Mouse (Mus musculus): Measurements from ENCODE around the gene Slamf9. TPM values are rescaled to one million over a fixed set of nuclear protein-coding genes. Genes with fewer than 3 reads are reported as not detected.
A peak's percentile ranks its signal among the peaks of the same experiment; 100 is the strongest.

The Slamf9 gene
- polyA plus RNA-seq, 1 experiment from 2014 or later = 0.34 TPM

DNA sequence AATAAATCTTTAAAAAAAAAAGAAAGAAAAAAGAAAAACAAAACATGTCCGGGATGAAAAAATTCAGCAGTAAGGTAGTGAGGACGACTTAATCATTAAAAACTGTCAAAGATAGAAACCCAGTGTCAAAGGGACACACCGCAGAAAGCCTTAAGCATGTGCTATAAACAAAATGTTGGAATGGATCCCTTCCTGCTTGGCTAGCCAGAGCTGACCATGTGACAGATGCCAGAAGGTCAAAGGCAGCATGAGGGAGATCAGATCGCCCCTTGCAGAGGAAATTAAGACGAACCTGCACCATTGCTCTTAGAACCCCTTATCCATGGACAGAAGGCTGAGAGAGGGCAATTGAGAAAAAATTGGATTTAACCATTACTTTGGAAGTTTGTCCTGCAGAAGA, 5.8 kb upstream of the Slamf9 start:
- no peak for ATAC-seq (ENCODE audit: low FRiP score)

DNA sequence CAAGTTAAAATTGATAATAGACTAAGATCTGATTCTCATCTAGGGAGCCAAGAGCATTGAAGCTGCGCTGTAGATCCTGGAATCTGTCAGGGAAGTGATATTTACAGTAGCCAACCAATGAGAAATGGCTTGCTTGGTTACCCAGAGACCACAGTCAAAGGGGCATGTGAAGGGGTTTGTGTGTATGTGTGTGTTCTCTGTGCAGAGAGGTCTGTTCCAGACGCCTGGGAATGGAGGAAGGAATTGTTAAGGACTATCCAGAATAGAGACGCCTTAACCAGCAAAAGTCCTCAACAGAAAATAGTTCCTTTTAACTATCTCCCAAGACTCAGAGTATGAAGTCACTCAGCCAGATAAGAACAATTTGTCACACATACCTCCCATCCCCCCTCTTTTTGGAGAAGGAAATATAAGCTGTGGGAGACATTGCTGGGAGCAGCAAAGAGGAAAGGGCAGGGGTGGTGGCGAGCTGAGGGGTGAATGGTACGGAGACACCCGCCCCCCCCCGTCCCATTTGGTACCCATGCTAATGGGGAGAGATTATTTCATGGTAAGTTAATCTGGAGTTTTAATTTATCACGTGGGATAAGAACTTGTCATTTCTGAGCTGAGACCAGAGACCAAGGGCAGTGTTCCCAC, 5.2 kb upstream of the Slamf9 start:
- Histone ChIP-seq H3K36me3 (ENCODE audit: control insufficient read depth, insufficient read depth, low read length) (no peaks in the 10 kb centered on the region), H3K4me3 (ENCODE audit: low read depth, low read length) (no peak overlapping the region), H3K4me1 (replicated peaks; ENCODE audit: control insufficient read depth, insufficient read depth, low read length) (no peaks in the 10 kb centered on the region), H3K27ac (ENCODE audit: low read depth, low read length) (no peak overlapping the region), H3K27me3 (ENCODE audit: control insufficient read depth, insufficient read depth, low read length) (no peaks in the 10 kb centered on the region), H3K4me2 (replicated peaks; ENCODE audit: low read depth, low read length) (no peak overlapping the region), H3K9ac (ENCODE audit: low read depth, low read length) (no peak overlapping the region), H3K9me3 (ENCODE audit: control insufficient read depth, low read length) (no peaks in the 10 kb centered on the region)
- 74% methylated on average over 8 of the region's 8 CpGs for WGBS
- no peak for DNase-seq (ENCODE audit: low spot score)
- no peak for ATAC-seq (ENCODE audit: low FRiP score)

More for the DNA sequence above, 5.8 kb upstream of the Slamf9 start:
- Histone ChIP-seq H3K4me2 (replicated peaks; ENCODE audit: low read depth, low read length) (no peak overlapping the region), H3K27ac (ENCODE audit: low read depth, low read length) (no peak overlapping the region), H3K9me3 (ENCODE audit: control insufficient read depth, low read length) (no peaks in the 10 kb centered on the region), H3K4me3 (ENCODE audit: low read depth, low read length) (no peak overlapping the region), H3K27me3 (ENCODE audit: control insufficient read depth, insufficient read depth, low read length) (no peaks in the 10 kb centered on the region), H3K36me3 (ENCODE audit: control insufficient read depth, insufficient read depth, low read length) (no peaks in the 10 kb centered on the region), H3K4me1 (replicated peaks; ENCODE audit: control insufficient read depth, insufficient read depth, low read length) (no peaks in the 10 kb centered on the region), H3K9ac (ENCODE audit: low read depth, low read length) (no peak overlapping the region)
- 82% methylated on average over 5 of the region's 5 CpGs for WGBS
- no peak for DNase-seq (ENCODE audit: low spot score)

GRCm38 (mm10) chr1:172472909-172473308, 2.2 kb upstream of the Slamf9 start:
- no peak overlapping the region for H3K4me2 ChIP-seq (replicated peaks; ENCODE audit: low read depth, low read length)
- H3K9ac ChIP-seq (ENCODE audit: low read depth, low read length) = no peak overlapping the region
- no peaks in the 10 kb centered on the region for H3K36me3 ChIP-seq (ENCODE audit: control insufficient read depth, insufficient read depth, low read length)
- H3K27me3 ChIP-seq (ENCODE audit: control insufficient read depth, insufficient read depth, low read length) = no peaks in the 10 kb centered on the region
- ATAC-seq (ENCODE audit: low FRiP score) = no peak
- H3K4me3 ChIP-seq (ENCODE audit: low read depth, low read length) = no peak overlapping the region
- H3K4me1 ChIP-seq (replicated peaks; ENCODE audit: control insufficient read depth, insufficient read depth, low read length) = no peaks in the 10 kb centered on the region
- H3K9me3 ChIP-seq (ENCODE audit: control insufficient read depth, low read length) = no peaks in the 10 kb centered on the region
- no peak for DNase-seq (ENCODE audit: low spot score)
- no peak overlapping the region for H3K27ac ChIP-seq (ENCODE audit: low read depth, low read length)

DNA sequence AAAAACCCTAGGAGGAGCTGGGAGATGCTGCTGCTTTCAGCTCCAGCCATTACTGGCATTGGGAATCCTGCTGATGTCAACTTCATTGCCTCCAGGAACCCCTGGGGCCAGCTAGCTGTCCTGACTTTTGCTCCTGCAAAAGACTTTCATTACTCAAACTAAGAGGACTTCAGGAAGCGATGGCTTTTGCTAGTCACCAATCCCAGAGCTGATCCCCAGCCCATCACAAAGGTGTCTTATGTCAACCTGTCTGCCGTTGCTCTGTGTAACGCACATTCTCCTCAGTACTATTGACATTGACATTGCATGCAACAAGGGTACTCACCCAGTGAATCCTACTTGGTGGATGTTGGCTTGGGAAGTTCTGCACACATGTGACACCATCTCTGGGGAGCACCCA, 962 bp upstream of the Slamf9 start:
- Histone ChIP-seq H3K9ac (ENCODE audit: low read depth, low read length) (no peak overlapping the region), H3K4me1 (replicated peaks; ENCODE audit: control insufficient read depth, insufficient read depth, low read length) (no peaks in the 10 kb centered on the region), H3K27ac (ENCODE audit: low read depth, low read length) (no peak overlapping the region), H3K27me3 (ENCODE audit: control insufficient read depth, insufficient read depth, low read length) (no peaks in the 10 kb centered on the region), H3K36me3 (ENCODE audit: control insufficient read depth, insufficient read depth, low read length) (no peaks in the 10 kb centered on the region), H3K4me2 (replicated peaks; ENCODE audit: low read depth, low read length) (no peak overlapping the region), H3K9me3 (ENCODE audit: control insufficient read depth, low read length) (no peaks in the 10 kb centered on the region), H3K4me3 (ENCODE audit: low read depth, low read length) (no peak overlapping the region)
- ATAC-seq (ENCODE audit: low FRiP score) = no peak
- WGBS = 82% methylated on average over 3 of the region's 3 CpGs
- DNase-seq (ENCODE audit: low spot score) = no peak

DNA sequence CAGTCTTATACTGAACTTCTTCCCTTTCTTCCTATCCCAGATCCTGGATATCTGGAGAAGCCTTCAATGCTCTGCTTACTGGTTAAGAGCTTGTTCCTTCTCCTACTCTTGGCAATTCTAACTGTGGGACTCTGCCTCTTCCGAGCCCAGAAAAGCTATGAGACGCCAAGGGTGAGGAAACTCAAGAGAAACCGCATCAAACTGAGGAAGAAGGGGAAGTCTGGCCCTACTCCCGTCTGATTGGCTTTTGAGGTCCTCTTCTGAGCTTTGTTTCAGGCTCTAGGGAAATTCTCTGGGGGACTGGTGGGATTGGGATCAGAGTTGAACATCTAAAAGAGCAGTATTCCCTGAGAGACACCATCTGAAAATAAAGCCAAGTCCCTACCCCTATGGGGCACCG, 2.9 kb downstream of the Slamf9 start:
- Histone ChIP-seq H3K4me3 (ENCODE audit: low read depth, low read length) (no peak overlapping the region), H3K36me3 (ENCODE audit: control insufficient read depth, insufficient read depth, low read length) (no peaks in the 10 kb centered on the region), H3K27ac (ENCODE audit: low read depth, low read length) (no peak overlapping the region), H3K9me3 (ENCODE audit: control insufficient read depth, low read length) (no peaks in the 10 kb centered on the region), H3K4me2 (replicated peaks; ENCODE audit: low read depth, low read length) (no peak overlapping the region), H3K4me1 (replicated peaks; ENCODE audit: control insufficient read depth, insufficient read depth, low read length) (no peaks in the 10 kb centered on the region), H3K9ac (ENCODE audit: low read depth, low read length) (no peak overlapping the region), H3K27me3 (ENCODE audit: control insufficient read depth, insufficient read depth, low read length) (0 out of 2 replicates have a peak, but pooled peaks cover 2% of the 10 kb centered on the region)
- ATAC-seq (ENCODE audit: low FRiP score) = no peak
- DNase-seq (ENCODE audit: low spot score) = no peak
- WGBS = 80% methylated on average over 5 of the region's 5 CpGs

DNA sequence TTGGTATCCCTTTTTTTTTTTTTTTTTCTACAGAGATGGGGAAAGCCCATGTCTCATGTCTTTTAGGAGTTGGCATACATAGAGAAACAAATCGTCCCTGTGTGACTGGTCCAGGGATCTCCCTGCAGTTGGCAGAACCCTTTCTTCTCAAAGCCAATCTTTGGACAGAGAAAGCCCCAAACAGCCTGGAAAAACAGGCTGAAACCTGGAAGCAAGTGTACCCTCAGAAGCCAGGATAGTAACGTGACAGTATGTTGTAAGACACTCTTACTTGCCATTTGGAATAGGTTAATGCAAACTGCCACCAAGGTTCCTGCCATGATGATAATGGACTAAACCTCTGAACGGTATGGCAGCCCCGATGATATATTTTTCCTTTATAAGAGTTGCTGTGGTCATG, 5.2 kb downstream of the Slamf9 start:
- Histone ChIP-seq H3K9me3 (ENCODE audit: control insufficient read depth, low read length) (no peaks in the 10 kb centered on the region), H3K9ac (ENCODE audit: low read depth, low read length) (no peak overlapping the region), H3K4me1 (replicated peaks; ENCODE audit: control insufficient read depth, insufficient read depth, low read length) (peaks cover 8% of the 10 kb centered on the region), H3K4me2 (replicated peaks; ENCODE audit: low read depth, low read length) (no peak overlapping the region), H3K4me3 (ENCODE audit: low read depth, low read length) (no peak overlapping the region), H3K27me3 (ENCODE audit: control insufficient read depth, insufficient read depth, low read length) (0 out of 2 replicates have a peak, but pooled peaks cover 2% of the 10 kb centered on the region), H3K27ac (ENCODE audit: low read depth, low read length) (no peak overlapping the region), H3K36me3 (ENCODE audit: control insufficient read depth, insufficient read depth, low read length) (no peaks in the 10 kb centered on the region)
- DNase-seq (ENCODE audit: low spot score) = no peak
- ATAC-seq (ENCODE audit: low FRiP score) = no peak
- 88% methylated on average over 4 of the region's 4 CpGs for WGBS

- Histone ChIP-seq H3K27ac (ENCODE audit: low read depth, low read length) (no peak overlapping the region), H3K9ac (ENCODE audit: low read depth, low read length) (peak overlapping the region; percentile 62), H3K4me3 (ENCODE audit: low read depth, low read length) (peak overlapping the region; percentile 62; the same call in 1 of the 2 replicates), H3K9me3 (ENCODE audit: control insufficient read depth, low read length) (no peaks in the 10 kb centered on the region), H3K27me3 (ENCODE audit: control insufficient read depth, insufficient read depth, low read length) (0 out of 2 replicates have a peak, but pooled peaks cover 2% of the 10 kb centered on the region), H3K4me1 (replicated peaks; ENCODE audit: control insufficient read depth, insufficient read depth, low read length) (peaks cover 15% of the 10 kb centered on the region), H3K4me2 (replicated peaks; ENCODE audit: low read depth, low read length) (peak overlapping the region; percentile 86), H3K36me3 (ENCODE audit: control insufficient read depth, insufficient read depth, low read length) (no peaks in the 10 kb centered on the region)
- 18% methylated on average over 13 of the region's 13 CpGs for WGBS
- DNase-seq (ENCODE audit: low spot score) (no peak), ATAC-seq (ENCODE audit: low FRiP score) (no peak)
These were observed 6.0 kb downstream of the Slamf9 start for GRCm38 (mm10) chr1:172481111-172481510.

DNA sequence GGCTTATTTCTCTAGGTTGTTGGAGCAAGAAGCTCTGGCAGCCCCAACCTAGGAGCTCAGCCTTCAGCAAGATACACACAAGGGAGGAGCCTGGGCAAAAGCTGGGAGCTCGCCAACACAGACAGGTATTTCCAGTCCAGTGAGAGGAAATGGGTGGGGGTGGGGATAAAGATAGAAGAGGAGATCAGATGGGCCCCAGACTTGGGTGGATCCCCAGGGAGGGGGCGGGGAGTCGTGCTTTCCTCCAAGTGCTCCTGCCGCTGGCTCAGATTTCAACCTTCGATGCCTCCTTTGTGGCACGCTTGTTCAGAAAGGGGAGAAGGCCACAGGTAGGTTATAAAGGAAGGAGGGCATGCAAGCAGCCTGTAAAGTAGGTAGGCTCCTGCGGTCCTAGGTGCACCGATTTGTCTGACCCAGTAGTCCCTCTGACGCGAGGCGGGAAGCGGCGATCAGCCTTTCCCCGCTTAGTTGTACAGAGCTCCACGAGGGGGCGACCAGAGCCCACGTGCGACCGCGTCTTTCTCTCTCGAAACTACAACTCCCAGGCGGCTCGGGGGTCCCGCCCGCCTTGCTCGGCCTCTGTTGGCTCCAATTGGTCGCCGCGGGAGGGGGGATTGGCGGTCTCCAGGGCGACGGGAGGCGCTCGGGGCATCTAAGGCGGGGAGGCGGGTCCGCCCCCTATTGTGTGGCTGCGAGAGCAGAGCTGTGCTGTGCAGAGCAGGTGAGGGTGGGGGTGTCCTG, 6.6 kb downstream of the Slamf9 start, which contains the start of gene Igsf9:
TSS of gene Igsf9 (plus strand) at position 249 of the 741 bp plus-strand sequence.
- Histone ChIP-seq H3K9me3 (ENCODE audit: control insufficient read depth, low read length) (no peaks in the 10 kb centered on the region), H3K4me3 (ENCODE audit: low read depth, low read length) (peak within 1 kb of the TSS; percentile 62), H3K4me2 (replicated peaks; ENCODE audit: low read depth, low read length) (peak within 1 kb of the TSS; percentile 86), H3K36me3 (ENCODE audit: control insufficient read depth, insufficient read depth, low read length) (no peaks in the 10 kb centered on the region), H3K27me3 (ENCODE audit: control insufficient read depth, insufficient read depth, low read length) (0 out of 2 replicates have a peak, but pooled peaks cover 2% of the 10 kb centered on the region), H3K27ac (ENCODE audit: low read depth, low read length) (0 out of 2 replicates have a peak within 1 kb of the TSS, but pooled peaks have one; percentile 24), H3K9ac (ENCODE audit: low read depth, low read length) (peak within 1 kb of the TSS; percentile 80), H3K4me1 (replicated peaks; ENCODE audit: control insufficient read depth, insufficient read depth, low read length) (peaks cover 19% of the 10 kb centered on the region)
- DNase-seq (ENCODE audit: low spot score) (peak; percentile 96), ATAC-seq (ENCODE audit: low FRiP score) (peak; percentile 95)
- WGBS = under 1% methylated on average over 38 of the region's 38 CpGs

Measured in hindbrain, embryonic 11.5 days (tissue).